ENCODE assay signal across 13 mouse cellular contexts in the genomic region with DNA sequence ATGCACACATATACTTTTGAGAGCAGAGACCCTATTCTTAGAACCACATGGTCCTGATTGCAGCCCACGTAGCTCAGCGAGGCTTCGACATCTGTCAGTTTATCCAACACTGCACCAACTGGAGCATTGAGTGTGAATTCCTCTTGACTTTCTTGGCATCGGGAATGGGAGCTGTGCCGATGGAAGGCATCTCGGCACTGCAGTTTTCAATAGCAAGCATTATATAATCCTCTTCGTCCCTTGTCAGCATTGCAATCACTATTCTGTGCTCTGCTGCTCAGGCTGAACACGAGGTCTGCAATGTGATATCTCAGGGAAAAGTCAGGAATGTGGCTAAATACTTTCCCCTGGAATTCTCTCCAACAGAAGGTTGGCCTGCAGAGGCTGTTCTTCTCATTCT.
DNase-seq lines count a peak whose midpoint lies in the region; ATAC-seq and TF ChIP-seq lines count a peak whose summit lies in the region.
"Had no signal": no experiment of that assay in that cellular context is flagged by ENCODE, and none has a peak within 500 bp of the region (broad histone marks: within the 10 kb centered on the region; RNA-seq: fewer than 3 reads in every experiment).

No protein-coding gene starts in this region.

- H3K4me1 ChIP-seq in forebrain, embryonic 14.5 days (ENCODE audit: control insufficient read depth, insufficient read depth, low read length), result no peaks in the 10 kb centered on the region
- no peaks in the 10 kb centered on the region for H3K4me1 ChIP-seq in forebrain, embryonic 12.5 days
- H3K4me1 ChIP-seq in embryonic facial prominence, embryonic 10.5 days, result no peaks in the 10 kb centered on the region
- no peaks in the 10 kb centered on the region for H3K4me1 ChIP-seq in liver, embryonic 11.5 days (replicated peaks; ENCODE audit: control insufficient read depth, insufficient read depth, low read length)
- no peaks in the 10 kb centered on the region for H3K4me1 ChIP-seq in intestine, embryonic 15.5 days (replicated peaks)
- H3K4me1 ChIP-seq: forebrain, embryonic 10.5 days; liver, embryonic 12.5 days had no signal

- H3K27me3 ChIP-seq in forebrain, embryonic 14.5 days (replicated peaks; ENCODE audit: control insufficient read depth, insufficient read depth, low read length), result no peaks in the 10 kb centered on the region
- H3K27me3 ChIP-seq in forebrain, embryonic 12.5 days, result no peaks in the 10 kb centered on the region
- H3K27me3 ChIP-seq in embryonic facial prominence, embryonic 10.5 days (replicated peaks; ENCODE audit: low read depth, poor library complexity, severe bottlenecking), result no peaks in the 10 kb centered on the region
- H3K27me3 ChIP-seq in liver, embryonic 11.5 days (replicated peaks; ENCODE audit: control insufficient read depth, insufficient read depth, low read length), result no peaks in the 10 kb centered on the region
- H3K27me3 ChIP-seq in intestine, embryonic 15.5 days (replicated peaks), result no peaks in the 10 kb centered on the region
- H3K27me3 ChIP-seq: liver, embryonic 12.5 days had no signal

- no peak overlapping the region for H3K27ac ChIP-seq in forebrain, embryonic 14.5 days (ENCODE audit: low read depth, low read length)
- no peak overlapping the region for H3K27ac ChIP-seq in forebrain, embryonic 12.5 days
- no peak overlapping the region for H3K27ac ChIP-seq in embryonic facial prominence, embryonic 10.5 days (replicated peaks)
- no peak overlapping the region for H3K27ac ChIP-seq in layer of hippocampus, adult 2 months
- no peak overlapping the region for H3K27ac ChIP-seq in liver, embryonic 11.5 days (ENCODE audit: low read depth, low read length)
- no peak overlapping the region for H3K27ac ChIP-seq in intestine, embryonic 15.5 days
- H3K27ac ChIP-seq: forebrain, embryonic 10.5 days; liver, embryonic 12.5 days had no signal

- H3K4me2 ChIP-seq in forebrain, embryonic 14.5 days (ENCODE audit: low read length), result no peak overlapping the region
- no peak overlapping the region for H3K4me2 ChIP-seq in forebrain, embryonic 12.5 days
- no peak overlapping the region for H3K4me2 ChIP-seq in liver, embryonic 11.5 days
- no peak overlapping the region for H3K4me2 ChIP-seq in intestine, embryonic 15.5 days (replicated peaks)
- H3K4me2 ChIP-seq: liver, embryonic 12.5 days had no signal

- WGBS in forebrain, embryonic 14.5 days, result 64% methylated on average over 8 of the region's 8 CpGs
- WGBS in forebrain, embryonic 12.5 days, result 69% methylated on average over 8 of the region's 8 CpGs
- 65% methylated on average over 8 of the region's 8 CpGs for WGBS in embryonic facial prominence, embryonic 10.5 days
- 74% methylated on average over 8 of the region's 8 CpGs for WGBS in liver, embryonic 11.5 days
- 76% methylated on average over 8 of the region's 8 CpGs for WGBS in intestine, embryonic 15.5 days

- no peak overlapping the region for H3K9ac ChIP-seq in forebrain, embryonic 14.5 days (ENCODE audit: low read length)
- no peak overlapping the region for H3K9ac ChIP-seq in forebrain, embryonic 12.5 days
- H3K9ac ChIP-seq in liver, embryonic 11.5 days (ENCODE audit: low read depth, low read length), result no peak overlapping the region
- no peak overlapping the region for H3K9ac ChIP-seq in intestine, embryonic 15.5 days
- H3K9ac ChIP-seq: liver, embryonic 12.5 days had no signal

- peak; percentile 68 for DNase-seq in forebrain, embryonic 14.5 days (ENCODE audit: low spot score)
- peak; percentile 9 for DNase-seq in embryonic facial prominence, embryonic 10.5 days (ENCODE audit: low spot score)
- peak; percentile 51 to 67 for DNase-seq in layer of hippocampus, adult 2 months (ENCODE audit: low spot score in 2 of 2)
- peak; percentile 63 to 64 for DNase-seq in left cerebral cortex, postnatal 36 days (ENCODE audit: low spot score in 2 of 2)
- DNase-seq in liver, embryonic 11.5 days (ENCODE audit: low spot score), result no peak
- DNase-seq in retina, embryonic 14.5 days (ENCODE audit: low spot score), result no peak
- DNase-seq: adrenal gland, postnatal 14 days; cerebellum, postnatal 14 days had no signal

- H3K36me3 ChIP-seq in forebrain, embryonic 14.5 days (ENCODE audit: control insufficient read depth, insufficient read depth, low read length), result no peaks in the 10 kb centered on the region
- no peaks in the 10 kb centered on the region for H3K36me3 ChIP-seq in forebrain, embryonic 12.5 days (replicated peaks)
- no peaks in the 10 kb centered on the region for H3K36me3 ChIP-seq in embryonic facial prominence, embryonic 10.5 days (replicated peaks)
- H3K36me3 ChIP-seq in liver, embryonic 11.5 days (ENCODE audit: control insufficient read depth, insufficient read depth, low read length), result no peaks in the 10 kb centered on the region
- no peaks in the 10 kb centered on the region for H3K36me3 ChIP-seq in intestine, embryonic 15.5 days
- H3K36me3 ChIP-seq: forebrain, embryonic 10.5 days; liver, embryonic 12.5 days had no signal

- no peak for TF ChIP-seq CTCF in layer of hippocampus, adult 2 months (conservative IDR thresholded peaks at IDR 0.05)

- intact Hi-C loops in left cerebral cortex, postnatal 36 days (cut with DNase I), result no loop called here

- peak; percentile 42; the same call in 1 of the 2 replicates for ATAC-seq in forebrain, embryonic 14.5 days
- no peak for ATAC-seq in forebrain, embryonic 12.5 days (ENCODE audit: low FRiP score)
- no peak for ATAC-seq in liver, embryonic 11.5 days (replicated peaks; ENCODE audit: low FRiP score)
- no peak for ATAC-seq in intestine, embryonic 15.5 days
- ATAC-seq: intestine, postnatal 0 days; liver, embryonic 12.5 days had no signal

- no peak overlapping the region for H3K4me3 ChIP-seq in forebrain, embryonic 14.5 days (ENCODE audit: low read depth, low read length)
- H3K4me3 ChIP-seq in forebrain, embryonic 12.5 days (replicated peaks), result no peak overlapping the region
- no peak overlapping the region for H3K4me3 ChIP-seq in embryonic facial prominence, embryonic 10.5 days
- H3K4me3 ChIP-seq in layer of hippocampus, adult 2 months, result no peak overlapping the region
- H3K4me3 ChIP-seq in liver, embryonic 11.5 days (ENCODE audit: low read depth, low read length), result no peak overlapping the region
- H3K4me3 ChIP-seq in intestine, embryonic 15.5 days (replicated peaks), result no peak overlapping the region
- H3K4me3 ChIP-seq: forebrain, embryonic 10.5 days; liver, embryonic 12.5 days had no signal

- H3K9me3 ChIP-seq in forebrain, embryonic 14.5 days (replicated peaks; ENCODE audit: control insufficient read depth, low read length), result no peaks in the 10 kb centered on the region
- H3K9me3 ChIP-seq in forebrain, embryonic 12.5 days, result no peaks in the 10 kb centered on the region
- no peaks in the 10 kb centered on the region for H3K9me3 ChIP-seq in embryonic facial prominence, embryonic 10.5 days
- no peaks in the 10 kb centered on the region for H3K9me3 ChIP-seq in liver, embryonic 11.5 days (ENCODE audit: control insufficient read depth, low read length)
- H3K9me3 ChIP-seq in intestine, embryonic 15.5 days, result no peaks in the 10 kb centered on the region
- H3K9me3 ChIP-seq: forebrain, embryonic 10.5 days; liver, embryonic 12.5 days had no signal

Comparison
In these comparisons a context has a peak if more than half of its experiments do, and no peak if none do; other contexts are left out.
1. DNase-seq: peak in forebrain, embryonic 14.5 days (single experiment), embryonic facial prominence, embryonic 10.5 days (single experiment), layer of hippocampus, adult 2 months (2 of 2) and left cerebral cortex, postnatal 36 days (2 of 2); none in liver, embryonic 11.5 days (single experiment) and retina, embryonic 14.5 days (single experiment).